In genomic region chr1:75844123-75844522, GRCm38 (mm10) we compare ENCODE assay signal across 23 mouse cellular contexts.
DNase-seq lines count a peak whose midpoint lies in the region; ATAC-seq lines count a peak whose summit lies in the region.
"Had no signal": no experiment of that assay in that cellular context is flagged by ENCODE, and none has a peak within 500 bp of the region (broad histone marks: within the 10 kb centered on the region; RNA-seq: fewer than 3 reads in every experiment).

No protein-coding gene starts in this region.

- no peaks in the 10 kb centered on the region for H3K27me3 ChIP-seq in kidney, embryonic 16.5 days (ENCODE audit: insufficient read depth, low read length)
- H3K27me3 ChIP-seq in neural tube, embryonic 13.5 days = no peaks in the 10 kb centered on the region
- no peaks in the 10 kb centered on the region for H3K27me3 ChIP-seq in neural tube, embryonic 15.5 days (replicated peaks)
- H3K27me3 ChIP-seq: CH12.LX; heart, embryonic 15.5 days; hindbrain, embryonic 12.5 days; stomach, embryonic 15.5 days had no signal

- 42% methylated on average over 10 of the region's 10 CpGs for WGBS in kidney, embryonic 16.5 days
- 63% methylated on average over 10 of the region's 10 CpGs for WGBS in neural tube, embryonic 13.5 days
- 60% methylated on average over 10 of the region's 10 CpGs for WGBS in neural tube, embryonic 15.5 days

- no peak for ATAC-seq in kidney, embryonic 16.5 days (ENCODE audit: low FRiP score, low TSS enrichment)
- ATAC-seq in neural tube, embryonic 13.5 days (ENCODE audit: low read depth) = no peak
- no peak for ATAC-seq in neural tube, embryonic 15.5 days (ENCODE audit: low FRiP score)
- ATAC-seq: intestine, embryonic 16.5 days had no signal

- DNase-seq in embryo, embryonic 10.5 days (ENCODE audit: low spot score) = peak; percentile 18
- no peak for DNase-seq in embryo, embryonic 11 days
- no peak for DNase-seq in kidney, adult 18-20 months
- no peak for DNase-seq in retina, embryonic 14.5 days (ENCODE audit: low spot score)
- DNase-seq in cerebellum, adult 18-20 months = no peak
- DNase-seq: adrenal gland, postnatal 10 days; cerebellum, adult 9-10 months; cerebellum, postnatal 36 days; gastrocnemius, postnatal 10 days; kidney, adult 9 months; kidney, postnatal 36 days; right cerebral cortex, postnatal 25 days had no signal

- H3K4me1 ChIP-seq in kidney, embryonic 16.5 days (ENCODE audit: insufficient read depth, low read length) = peaks cover 8% of the 10 kb centered on the region; the same call in 1 of the 2 replicates
- peaks cover 22% of the 10 kb centered on the region for H3K4me1 ChIP-seq in neural tube, embryonic 13.5 days (replicated peaks)
- H3K4me1 ChIP-seq in neural tube, embryonic 15.5 days = peaks cover 14% of the 10 kb centered on the region
- H3K4me1 ChIP-seq: heart, embryonic 15.5 days; stomach, embryonic 15.5 days had no signal

- no peak overlapping the region for H3K4me3 ChIP-seq in kidney, embryonic 16.5 days (ENCODE audit: low read length)
- H3K4me3 ChIP-seq in neural tube, embryonic 13.5 days = no peak overlapping the region
- no peak overlapping the region for H3K4me3 ChIP-seq in neural tube, embryonic 15.5 days (replicated peaks)
- H3K4me3 ChIP-seq: heart, embryonic 10.5 days; heart, embryonic 15.5 days; hindbrain, embryonic 12.5 days; layer of hippocampus, adult 2 months; stomach, embryonic 15.5 days had no signal

- peak overlapping the region; percentile 12; the same call in 1 of the 2 replicates for H3K4me2 ChIP-seq in kidney, embryonic 16.5 days (replicated peaks; ENCODE audit: low read depth, low read length)
- H3K4me2 ChIP-seq in neural tube, embryonic 13.5 days = no peak overlapping the region
- no peak overlapping the region for H3K4me2 ChIP-seq in neural tube, embryonic 15.5 days
- H3K4me2 ChIP-seq: heart, embryonic 15.5 days; hindbrain, embryonic 12.5 days; liver, embryonic 11.5 days; stomach, embryonic 15.5 days had no signal

- no peaks in the 10 kb centered on the region for H3K9me3 ChIP-seq in kidney, embryonic 16.5 days (ENCODE audit: low read length)
- no peaks in the 10 kb centered on the region for H3K9me3 ChIP-seq in neural tube, embryonic 13.5 days
- H3K9me3 ChIP-seq in neural tube, embryonic 15.5 days (replicated peaks) = no peaks in the 10 kb centered on the region
- H3K9me3 ChIP-seq: heart, embryonic 10.5 days; heart, embryonic 15.5 days; hindbrain, embryonic 12.5 days; stomach, embryonic 15.5 days had no signal

- H3K27ac ChIP-seq in kidney, embryonic 16.5 days (ENCODE audit: low read length) = no peak overlapping the region
- H3K27ac ChIP-seq in neural tube, embryonic 13.5 days (replicated peaks) = peak overlapping the region; percentile 67; the same call in 1 of the 2 replicates
- H3K27ac ChIP-seq in neural tube, embryonic 15.5 days (replicated peaks) = no peak overlapping the region; the same call in 1 of the 2 replicates
- H3K27ac ChIP-seq: heart, embryonic 10.5 days; heart, embryonic 15.5 days; layer of hippocampus, adult 2 months had no signal

- H3K36me3 ChIP-seq in kidney, embryonic 16.5 days (ENCODE audit: insufficient read depth, low read length) = no peaks in the 10 kb centered on the region
- H3K36me3 ChIP-seq in neural tube, embryonic 13.5 days = no peaks in the 10 kb centered on the region
- no peaks in the 10 kb centered on the region for H3K36me3 ChIP-seq in neural tube, embryonic 15.5 days
- H3K36me3 ChIP-seq: heart, embryonic 10.5 days; heart, embryonic 15.5 days; hindbrain, embryonic 12.5 days; stomach, embryonic 15.5 days had no signal

- no peak overlapping the region for H3K9ac ChIP-seq in kidney, embryonic 16.5 days (replicated peaks; ENCODE audit: low read length)
- H3K9ac ChIP-seq in neural tube, embryonic 13.5 days = no peak overlapping the region
- no peak overlapping the region for H3K9ac ChIP-seq in neural tube, embryonic 15.5 days (replicated peaks)
- H3K9ac ChIP-seq: heart, embryonic 15.5 days; hindbrain, embryonic 12.5 days; stomach, embryonic 15.5 days had no signal
